Mouse (Mus musculus): ENCODE measurements around the gene Fam234a. TPM values are rescaled to one million over a fixed set of nuclear protein-coding genes. Genes with fewer than 3 reads are reported as not detected.

The Fam234a gene
- polyA plus RNA-seq, 2 experiments: 5.9 to 8.3 TPM

- H3K36me3 ChIP-seq (replicated peaks; ENCODE audit: control insufficient read depth, insufficient read depth, low read depth): no peaks in the 10 kb centered on the region
Measured at GRCm38 (mm10) chr17:26243471-26244100, 456 bp downstream of the Fam234a start.

GRCm38 (mm10) chr17:26240990-26241389 is 3.1 kb downstream of the Fam234a start:
- no peaks in the 10 kb centered on the region for H3K27me3 ChIP-seq (ENCODE audit: control insufficient read depth, insufficient read depth, low read length)
- H3K36me3 ChIP-seq (replicated peaks; ENCODE audit: control insufficient read depth, insufficient read depth, low read depth): no peaks in the 10 kb centered on the region
- H3K4me2 ChIP-seq (ENCODE audit: low read depth): no peak overlapping the region
- H3K27ac ChIP-seq: no peak overlapping the region
- TF ChIP-seq CTCF (IDR thresholded peaks at IDR 0.05; ENCODE audit: low read depth): no peak
- TF ChIP-seq EP300 (IDR thresholded peaks at IDR 0.05; ENCODE audit: low read depth): no peak
- no peak overlapping the region for H3K9ac ChIP-seq (replicated peaks)
- no peak overlapping the region for H3K4me3 ChIP-seq (ENCODE audit: insufficient read depth in 1 of 2, low read depth in 2 of 2, low read length in 2 of 2)
- ATAC-seq (ENCODE audit: insufficient read depth): no peak
- DNase-seq (ENCODE audit: low read depth in 3 of 3, low spot score in 3 of 3): no peak
- no peaks in the 10 kb centered on the region for H3K9me3 ChIP-seq (ENCODE audit: control insufficient read depth, low read length)
- WGBS (ENCODE audit: insufficient replicate concordance): 57% methylated on average over 6 of the region's 6 CpGs
- H3K4me1 ChIP-seq (replicated peaks; ENCODE audit: control insufficient read depth in 2 of 2, insufficient read depth in 2 of 2, low read length in 1 of 2): peaks cover 15 to 41% of the 10 kb centered on the region in 2 experiments

More at GRCm38 (mm10) chr17:26243471-26244100, 456 bp downstream of the Fam234a start:
- ATAC-seq (ENCODE audit: insufficient read depth) (peak; percentile 65), DNase-seq (ENCODE audit: low read depth in 3 of 3, low spot score in 3 of 3) (peak in 1 of 3 experiments; percentile 51)
- Histone ChIP-seq H3K27me3 (ENCODE audit: control insufficient read depth, insufficient read depth, low read length) (no peaks in the 10 kb centered on the region), H3K9ac (replicated peaks) (peak overlapping the region; percentile 54), H3K9me3 (ENCODE audit: control insufficient read depth, low read length) (no peaks in the 10 kb centered on the region), H3K4me2 (ENCODE audit: low read depth) (peak overlapping the region; percentile 74), H3K27ac (no peak overlapping the region; the same call in 1 of the 2 replicates), H3K4me3 (ENCODE audit: insufficient read depth in 1 of 2, low read depth in 2 of 2, low read length in 2 of 2) (peak overlapping the region; percentile 65 to 86), H3K4me1 (replicated peaks; ENCODE audit: control insufficient read depth in 2 of 2, insufficient read depth in 2 of 2, low read length in 1 of 2) (peaks cover 15 to 31% of the 10 kb centered on the region in 2 experiments)
- WGBS (ENCODE audit: insufficient replicate concordance): 1% methylated on average over 32 of the region's 32 CpGs
- no peak for TF ChIP-seq EP300 (IDR thresholded peaks at IDR 0.05; ENCODE audit: low read depth)
- peak; percentile 62; the same call in 1 of the 2 replicates for TF ChIP-seq CTCF (IDR thresholded peaks at IDR 0.05; ENCODE audit: low read depth)

- Histone ChIP-seq H3K4me1 (replicated peaks; ENCODE audit: control insufficient read depth in 2 of 2, insufficient read depth in 2 of 2, low read length in 1 of 2) (peaks cover 15 to 43% of the 10 kb centered on the region in 2 experiments), H3K9me3 (ENCODE audit: control insufficient read depth, low read length) (no peaks in the 10 kb centered on the region), H3K27me3 (ENCODE audit: control insufficient read depth, insufficient read depth, low read length) (no peaks in the 10 kb centered on the region), H3K9ac (replicated peaks) (no peak overlapping the region), H3K27ac (peak overlapping the region; percentile 25), H3K4me2 (ENCODE audit: low read depth) (peak overlapping the region; percentile 6; the same call in 1 of the 2 replicates), H3K4me3 (ENCODE audit: insufficient read depth in 1 of 2, low read depth in 2 of 2, low read length in 2 of 2) (no peak overlapping the region), H3K36me3 (replicated peaks; ENCODE audit: control insufficient read depth, insufficient read depth, low read depth) (no peaks in the 10 kb centered on the region)
- no peak for DNase-seq (ENCODE audit: low read depth in 3 of 3, low spot score in 3 of 3)
- 10% methylated on average over 6 of the region's 6 CpGs for WGBS (ENCODE audit: insufficient replicate concordance)
- ATAC-seq (ENCODE audit: insufficient read depth): no peak
- no peak for TF ChIP-seq CTCF (IDR thresholded peaks at IDR 0.05; ENCODE audit: low read depth)
- TF ChIP-seq EP300 (IDR thresholded peaks at IDR 0.05; ENCODE audit: low read depth): peak; percentile 37; the same call in 1 of the 2 replicates
Measured at GRCm38 (mm10) chr17:26240120-26240790, 3.8 kb downstream of the Fam234a start.

- DNase-seq (ENCODE audit: low read depth in 3 of 3, low spot score in 3 of 3) (no peak), ATAC-seq (ENCODE audit: insufficient read depth) (no peak)
- TF ChIP-seq EP300 (IDR thresholded peaks at IDR 0.05; ENCODE audit: low read depth) (no peak), CTCF (IDR thresholded peaks at IDR 0.05; ENCODE audit: low read depth) (no peak)
- H3K36me3 ChIP-seq (replicated peaks; ENCODE audit: control insufficient read depth, insufficient read depth, low read depth): no peaks in the 10 kb centered on the region
- H3K4me1 ChIP-seq (replicated peaks; ENCODE audit: control insufficient read depth in 2 of 2, insufficient read depth in 2 of 2, low read length in 1 of 2): peaks cover 15 to 47% of the 10 kb centered on the region in 2 experiments
- no peaks in the 10 kb centered on the region for H3K27me3 ChIP-seq (ENCODE audit: control insufficient read depth, insufficient read depth, low read length)
- peak overlapping the region; percentile 6; the same call in 1 of the 2 replicates for H3K4me2 ChIP-seq (ENCODE audit: low read depth)
- H3K9ac ChIP-seq (replicated peaks): no peak overlapping the region
- H3K4me3 ChIP-seq (ENCODE audit: insufficient read depth in 1 of 2, low read depth in 2 of 2, low read length in 2 of 2): no peak overlapping the region
- H3K27ac ChIP-seq: peak overlapping the region; percentile 32; the same call in 1 of the 2 replicates
- H3K9me3 ChIP-seq (ENCODE audit: control insufficient read depth, low read length): no peaks in the 10 kb centered on the region
- WGBS (ENCODE audit: insufficient replicate concordance): 35% methylated on average over 2 of the region's 2 CpGs
Measured at GRCm38 (mm10) chr17:26239551-26239950, 4.5 kb downstream of the Fam234a start.

- Histone ChIP-seq H3K9ac (replicated peaks) (no peak overlapping the region), H3K4me3 (ENCODE audit: insufficient read depth in 1 of 2, low read depth in 2 of 2, low read length in 2 of 2) (no peak overlapping the region), H3K36me3 (replicated peaks; ENCODE audit: control insufficient read depth, insufficient read depth, low read depth) (no peaks in the 10 kb centered on the region), H3K9me3 (ENCODE audit: control insufficient read depth, low read length) (no peaks in the 10 kb centered on the region), H3K4me1 (replicated peaks; ENCODE audit: control insufficient read depth in 2 of 2, insufficient read depth in 2 of 2, low read length in 1 of 2) (peaks cover 12 to 36% of the 10 kb centered on the region in 2 experiments), H3K4me2 (ENCODE audit: low read depth) (no peak overlapping the region), H3K27me3 (ENCODE audit: control insufficient read depth, insufficient read depth, low read length) (no peaks in the 10 kb centered on the region), H3K27ac (no peak overlapping the region)
- ATAC-seq (ENCODE audit: insufficient read depth) (peak; percentile 42; the same call in 1 of the 2 replicates), DNase-seq (ENCODE audit: low read depth in 3 of 3, low spot score in 3 of 3) (no peak)
- 34% methylated on average over 10 of the region's 10 CpGs for WGBS (ENCODE audit: insufficient replicate concordance)
- no peak for TF ChIP-seq EP300 (IDR thresholded peaks at IDR 0.05; ENCODE audit: low read depth)
- TF ChIP-seq CTCF (IDR thresholded peaks at IDR 0.05; ENCODE audit: low read depth): no peak
Measured at GRCm38 (mm10) chr17:26237667-26238066, 6.4 kb downstream of the Fam234a start.
